Mouse (Mus musculus): ENCODE data around the gene Bcorl1. TPM values are rescaled to one million over a fixed set of nuclear protein-coding genes. Genes with fewer than 3 reads are reported as not detected.

The Bcorl1 gene
- polyA plus RNA-seq, 1 experiment from 2014 or later, result 4.4 TPM

- peak; percentile 53 for DNase-seq (ENCODE audit: low spot score)
- peaks cover 18% of the 10 kb centered on the region for H3K4me1 ChIP-seq
- no peaks in the 10 kb centered on the region for H3K36me3 ChIP-seq
- peak overlapping the region; percentile 62 for H3K27ac ChIP-seq
- WGBS, result 11% methylated on average over 35 of the region's 91 CpGs
- peak overlapping the region; percentile 47 for H3K4me3 ChIP-seq
- H3K27me3 ChIP-seq (ENCODE audit: low read depth, poor library complexity, severe bottlenecking), result peaks cover 66% of the 10 kb centered on the region
- no peaks in the 10 kb centered on the region for H3K9me3 ChIP-seq (replicated peaks)
These were observed 112.8 kb downstream of the Bcorl1 start for GRCm38 (mm10) chrX:48453736-48454494.

- no peak for DNase-seq (ENCODE audit: low spot score)
- peaks cover 66% of the 10 kb centered on the region for H3K27me3 ChIP-seq (ENCODE audit: low read depth, poor library complexity, severe bottlenecking)
These were observed 113.3 kb downstream of the Bcorl1 start for GRCm38 (mm10) chrX:48454495-48454878.

GRCm38 (mm10) chrX:48455018-48455417, 113.9 kb downstream of the Bcorl1 start:
- Histone ChIP-seq H3K4me1 (peaks cover 11% of the 10 kb centered on the region), H3K27ac (no peak overlapping the region), H3K36me3 (no peaks in the 10 kb centered on the region), H3K4me3 (no peak overlapping the region), H3K9me3 (replicated peaks) (no peaks in the 10 kb centered on the region), H3K27me3 (ENCODE audit: low read depth, poor library complexity, severe bottlenecking) (peaks cover 63% of the 10 kb centered on the region)
- no peak for DNase-seq (ENCODE audit: low spot score)
- 26% methylated on average over 9 of the region's 9 CpGs for WGBS

More at GRCm38 (mm10) chrX:48454495-48454878, 113.3 kb downstream of the Bcorl1 start:
- H3K4me3 ChIP-seq, result peak overlapping the region; percentile 47
- no peaks in the 10 kb centered on the region for H3K9me3 ChIP-seq (replicated peaks)
- no peaks in the 10 kb centered on the region for H3K36me3 ChIP-seq
- H3K4me1 ChIP-seq, result peaks cover 16% of the 10 kb centered on the region
- no peak overlapping the region for H3K27ac ChIP-seq
- WGBS, result 19% methylated on average over 21 of the region's 21 CpGs

- H3K27me3 ChIP-seq (ENCODE audit: low read depth, poor library complexity, severe bottlenecking), result peaks cover 60% of the 10 kb centered on the region
- H3K4me3 ChIP-seq, result no peak overlapping the region
- no peak for DNase-seq (ENCODE audit: low spot score)
- H3K27ac ChIP-seq, result no peak overlapping the region
- 68% methylated on average over 6 of the region's 6 CpGs for WGBS
- no peaks in the 10 kb centered on the region for H3K36me3 ChIP-seq
- H3K4me1 ChIP-seq, result peaks cover 10% of the 10 kb centered on the region
- no peaks in the 10 kb centered on the region for H3K9me3 ChIP-seq (replicated peaks)
These were observed 115.8 kb downstream of the Bcorl1 start for GRCm38 (mm10) chrX:48456956-48457355.

Other genes with a start within 250 kb of the Bcorl1 start
- gene Xpnpep2, start 232.6 kb upstream of the Bcorl1 start, polyA plus RNA-seq (2016; fragmentation: Nextera tagmentation; extraction: Ambion mirVana), result 0.43 and 2.6 TPM in 2 replicates
- gene Sash3, start 194.9 kb upstream of the Bcorl1 start, polyA plus RNA-seq (2016; fragmentation: Nextera tagmentation; extraction: Ambion mirVana), result 0.75 and 0.87 TPM in 2 replicates
- 2.3 and 2.7 TPM in 2 replicates for gene Zdhhc9, start 132.5 kb upstream of the Bcorl1 start, polyA plus RNA-seq (2016; fragmentation: Nextera tagmentation; extraction: Ambion mirVana)
- 22.5 and 22.9 TPM in 2 replicates for gene Utp14a, start 84.5 kb upstream of the Bcorl1 start, polyA plus RNA-seq (2016; fragmentation: Nextera tagmentation; extraction: Ambion mirVana)
- 1.8 and 1.9 TPM in 2 replicates for gene Elf4, start 121.8 kb downstream of the Bcorl1 start, polyA plus RNA-seq (2016; fragmentation: Nextera tagmentation; extraction: Ambion mirVana)
- 85.5 and 93.5 TPM in 2 replicates for gene Aifm1, start 172.2 kb downstream of the Bcorl1 start, polyA plus RNA-seq (2016; fragmentation: Nextera tagmentation; extraction: Ambion mirVana)
- 2.5 and 3.2 TPM in 2 replicates for gene Rab33a, start 177.9 kb downstream of the Bcorl1 start, polyA plus RNA-seq (2016; fragmentation: Nextera tagmentation; extraction: Ambion mirVana)

Data from limb, embryonic 10.5 days (tissue).